In the genomic region with DNA sequence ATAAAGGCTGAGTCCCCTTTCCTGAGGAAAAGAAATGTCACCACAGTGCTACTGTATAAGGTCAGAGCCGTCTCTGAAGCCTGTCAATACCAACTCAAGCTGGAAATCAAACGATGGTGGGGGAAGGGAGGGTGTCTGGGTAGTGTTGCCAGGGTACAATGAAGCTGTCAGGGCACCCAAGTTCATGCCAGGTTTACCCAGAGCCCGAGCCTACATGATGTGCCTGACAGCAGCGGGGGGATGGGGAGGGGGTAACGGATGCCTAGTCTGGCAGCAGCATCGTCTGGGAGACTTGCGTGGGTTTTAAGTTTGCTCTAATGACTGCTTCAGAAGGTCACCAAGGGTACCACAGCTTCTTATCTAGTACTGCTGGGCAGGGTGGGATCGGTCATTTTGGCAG, we compare ENCODE assay signal across 14 mouse cellular contexts. TPM values are rescaled to one million over a fixed set of nuclear protein-coding genes. Genes with fewer than 3 reads are reported as not detected.
DNase-seq lines count a peak whose midpoint lies in the region; ATAC-seq and TF ChIP-seq lines count a peak whose summit lies in the region.
"Had no signal": no experiment of that assay in that cellular context is flagged by ENCODE, and none has a peak within 500 bp of the region (broad histone marks: within the 10 kb centered on the region; RNA-seq: fewer than 3 reads in every experiment).

No protein-coding gene starts in this region.

- H3K9me3 ChIP-seq in heart, postnatal 0 days (replicated peaks; ENCODE audit: control insufficient read depth, low read length), result no peaks in the 10 kb centered on the region
- H3K9me3 ChIP-seq in limb, embryonic 13.5 days, result no peaks in the 10 kb centered on the region
- H3K9me3 ChIP-seq: neural tube, embryonic 13.5 days had no signal

- H3K36me3 ChIP-seq in heart, postnatal 0 days (replicated peaks; ENCODE audit: control insufficient read depth, insufficient read depth, low read length), result peaks cover 36% of the 10 kb centered on the region
- H3K36me3 ChIP-seq in limb, embryonic 13.5 days, result peaks cover 38% of the 10 kb centered on the region

- DNase-seq in cerebellum, adult 9-10 months, result peak; percentile 39
- no peak for DNase-seq in cerebellum, postnatal 4 days (ENCODE audit: low spot score in 2 of 2)
- no peak for DNase-seq in heart, postnatal 0 days (ENCODE audit: low spot score)
- DNase-seq in heart, adult 9 months (ENCODE audit: low spot score in 2 of 2), result no peak
- DNase-seq in left cerebral cortex, postnatal 14 days (ENCODE audit: low spot score in 2 of 2), result no peak
- DNase-seq in gastrocnemius, adult 2 months, result no peak
- DNase-seq: adrenal gland, postnatal 25 days; embryo, embryonic 11 days; gastrocnemius, postnatal 25 days; kidney, adult 9 months; lung, embryonic 14.5 days had no signal

- no peak for TF ChIP-seq CTCF in heart, postnatal 0 days (IDR thresholded peaks at IDR 0.05; ENCODE audit: low read depth)
- no peak for TF ChIP-seq CTCF in gastrocnemius, adult 2 months (IDR thresholded peaks at IDR 0.05)

- 40% methylated on average over 8 of the region's 8 CpGs for WGBS in heart, postnatal 0 days
- WGBS in limb, embryonic 13.5 days, result 82% methylated on average over 8 of the region's 8 CpGs

- no peaks in the 10 kb centered on the region for H3K27me3 ChIP-seq in heart, postnatal 0 days (ENCODE audit: control insufficient read depth, insufficient read depth, low read length)
- no peaks in the 10 kb centered on the region for H3K27me3 ChIP-seq in limb, embryonic 13.5 days
- H3K27me3 ChIP-seq: neural tube, embryonic 13.5 days had no signal

- H3K9ac ChIP-seq in heart, postnatal 0 days (replicated peaks; ENCODE audit: low read depth, low read length), result no peak overlapping the region
- no peak overlapping the region for H3K9ac ChIP-seq in limb, embryonic 13.5 days
- H3K9ac ChIP-seq: lung, embryonic 14.5 days; neural tube, embryonic 13.5 days had no signal

- no peak overlapping the region for H3K4me3 ChIP-seq in heart, postnatal 0 days (ENCODE audit: low read depth, low read length)
- H3K4me3 ChIP-seq in limb, embryonic 13.5 days, result no peak overlapping the region
- no peak overlapping the region for H3K4me3 ChIP-seq in gastrocnemius, adult 2 months
- H3K4me3 ChIP-seq: neural tube, embryonic 13.5 days had no signal

- H3K4me2 ChIP-seq in heart, postnatal 0 days (ENCODE audit: low read depth, low read length), result no peak overlapping the region
- H3K4me2 ChIP-seq in limb, embryonic 13.5 days (replicated peaks), result 0 out of 2 replicates have a peak overlapping the region, but pooled peaks have one; percentile 9
- H3K4me2 ChIP-seq: lung, embryonic 14.5 days; neural tube, embryonic 13.5 days had no signal

- no peak for TF ChIP-seq EP300 in heart, postnatal 0 days (IDR thresholded peaks at IDR 0.05; ENCODE audit: low read depth)

- peak; percentile 37; the same call in 1 of the 2 replicates for ATAC-seq in heart, postnatal 0 days (ENCODE audit: insufficient read depth, low read depth)
- peak; percentile 20 for ATAC-seq in activated CD4-positive, CD25-positive, alpha-beta regulatory T cell, adult 4 months
- ATAC-seq in limb, embryonic 13.5 days (ENCODE audit: low FRiP score, low read depth), result no peak

- intact Hi-C loops in left cerebral cortex, postnatal 14 days (cut with DNase I), result no loop called here
- intact Hi-C loops in gastrocnemius, adult 2 months (cut with DNase I), result no loop called here

- peaks cover 34% of the 10 kb centered on the region for H3K4me1 ChIP-seq in heart, postnatal 0 days (ENCODE audit: control insufficient read depth, insufficient read depth)
- H3K4me1 ChIP-seq in limb, embryonic 13.5 days, result peaks cover 59% of the 10 kb centered on the region

- no peak overlapping the region for H3K27ac ChIP-seq in heart, postnatal 0 days (ENCODE audit: low read depth)
- peak overlapping the region; percentile 49; the same call in 1 of the 2 replicates for H3K27ac ChIP-seq in limb, embryonic 13.5 days
- H3K27ac ChIP-seq in gastrocnemius, adult 2 months, result no peak overlapping the region

RNA-seq across cellular contexts. Expression of gene Snx18, which starts 23.1 kb away (rescaled TPM):
- 32.4 and 50.9 TPM in 2 replicates for total RNA-seq in heart, postnatal 0 days (2014; rRNA removed; ENCODE audit: low replicate concordance)
- polyA plus RNA-seq in heart, postnatal 0 days (2015; fragmentation: Nextera tagmentation; extraction: Ambion mirVana), result 9.2 and 9.8 TPM in 2 replicates
- 10 to 100 TPM; 12.1 to 12.4 TPM for polyA plus RNA-seq in activated CD4-positive, CD25-positive, alpha-beta regulatory T cell, adult 4 months (2017; shearing (Covaris generic))
- 23.2 and 23.5 TPM in 2 replicates for polyA plus RNA-seq in limb, embryonic 13.5 days (2015; fragmentation: Nextera tagmentation; extraction: Ambion mirVana)
- 10 to 100 TPM; 22.8 to 24.6 TPM for total RNA-seq in left cerebral cortex, postnatal 14 days (2021)
- total RNA-seq in gastrocnemius, adult 2 months (2021), result 10 to 100 TPM in 1 of 2 experiments, 1 to 10 TPM in 1; 9.2 to 13.6 TPM
